Mouse (Mus musculus) lung, embryonic 16.5 days (tissue): ENCODE results near the gene Cenpm. TPM values are rescaled to one million over a fixed set of nuclear protein-coding genes. Genes with fewer than 3 reads are reported as not detected.

Experiments used
- ATAC-seq: fragments of 200-750 bp; cut with Nextera tagmentation; 2 replicates; pipeline ENCODE4 v1.8.0; 2017; ENCODE audit warnings: low read depth, mild to moderate bottlenecking, moderate library complexity
- H3K27ac ChIP-seq: fragments of 300-500 bp; sonication (generic); 2 replicates; pipeline ENCODE4 v1.5.1; 2014; ENCODE audit warnings: mild to moderate bottlenecking, control low read depth, low read length
- H3K27me3 ChIP-seq: fragments of 300-500 bp; sonication (generic); 2 replicates; pipeline ENCODE4 v1.6.1; 2014; ENCODE audit warnings: low read depth, low read length, mixed read lengths; ENCODE audit not compliant: control insufficient read depth, insufficient read depth
- H3K36me3 ChIP-seq: fragments of 300-500 bp; sonication (generic); 2 replicates; pipeline ENCODE4 v1.6.1; 2014; ENCODE audit warnings: low read length; ENCODE audit not compliant: control insufficient read depth, insufficient read depth
- H3K4me1 ChIP-seq: fragments of 300-500 bp; sonication (generic); replicated peaks from 2 replicates; pipeline ENCODE4 v1.6.1; 2014; ENCODE audit warnings: low read length, mixed read lengths; ENCODE audit not compliant: control insufficient read depth, insufficient read depth
- H3K4me2 ChIP-seq: fragments of 300-500 bp; sonication (generic); 2 replicates; pipeline ENCODE4 v1.6.1; 2014; ENCODE audit warnings: low read depth, low read length, control low read depth
- H3K4me3 ChIP-seq: fragments of 300-500 bp; sonication (generic); 2 replicates; pipeline ENCODE4 v1.5.1; 2014; ENCODE audit warnings: mild to moderate bottlenecking, low read length, control low read depth
- H3K9ac ChIP-seq: fragments of 300-500 bp; sonication (generic); 2 replicates; pipeline ENCODE4 v1.6.1; 2014; ENCODE audit warnings: low read length, control low read depth
- H3K9me3 ChIP-seq: fragments of 300-500 bp; sonication (generic); 2 replicates; pipeline ENCODE4 v1.6.1; 2016; ENCODE audit warnings: low read length; ENCODE audit not compliant: control insufficient read depth
- WGBS: fragments of 180-500 bp; shearing (Covaris S2); extraction: QIAGEN DNeasy Blood & Tissue Kit; methylation state at CpG from one replicate; pipeline ENCODE4 v1.1.7; 2014; 5-methylcytosine and 5-hydroxymethylcytosine counted together
- polyA plus RNA-seq: library from polyadenylated mRNA; unstranded; fragments of >200 nt; fragmentation: Nextera tagmentation; extraction: Ambion mirVana; gene quantifications from 2 replicates; pipeline ENCODE4 v1.2.1, GENCODE M21; 2015

Cenpm gene
- polyA plus RNA-seq, 1 experiment from 2014 or later: 65.1 TPM

DNA sequence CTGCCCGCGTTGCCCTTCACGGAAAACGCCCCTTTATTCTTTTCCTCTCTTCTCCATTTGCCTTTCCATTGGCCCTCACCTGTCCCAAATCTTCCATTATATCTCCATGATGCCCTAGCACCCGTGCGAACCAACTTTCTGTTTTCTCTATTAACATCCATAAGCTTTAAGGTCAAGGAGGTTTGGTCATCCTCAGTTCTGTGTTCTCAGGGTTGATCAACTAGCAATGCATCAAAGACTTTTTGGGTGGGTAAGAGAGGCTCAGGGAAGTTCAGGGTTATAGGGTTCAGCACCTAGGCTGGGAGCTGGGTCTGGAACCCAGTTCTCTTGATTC, 30.0 kb upstream of the Cenpm start, which contains the start of gene Sept3:
TSS of gene Sept3 (plus strand) at position 301 of the 334 bp plus-strand sequence.
- Histone ChIP-seq H3K4me1 (peaks cover 10% of the 10 kb centered on the region), H3K36me3 (no peaks in the 10 kb centered on the region), H3K27me3 (peaks cover 42% of the 10 kb centered on the region), H3K4me2 (peak within 1 kb of the TSS; percentile 98), H3K4me3 (peak within 1 kb of the TSS; percentile 59), H3K9ac (peak within 1 kb of the TSS; percentile 60), H3K27ac (no peak within 1 kb of the TSS), H3K9me3 (no peaks in the 10 kb centered on the region)
- 26% methylated on average over 6 of the region's 6 CpGs for WGBS
- no peak for ATAC-seq

DNA sequence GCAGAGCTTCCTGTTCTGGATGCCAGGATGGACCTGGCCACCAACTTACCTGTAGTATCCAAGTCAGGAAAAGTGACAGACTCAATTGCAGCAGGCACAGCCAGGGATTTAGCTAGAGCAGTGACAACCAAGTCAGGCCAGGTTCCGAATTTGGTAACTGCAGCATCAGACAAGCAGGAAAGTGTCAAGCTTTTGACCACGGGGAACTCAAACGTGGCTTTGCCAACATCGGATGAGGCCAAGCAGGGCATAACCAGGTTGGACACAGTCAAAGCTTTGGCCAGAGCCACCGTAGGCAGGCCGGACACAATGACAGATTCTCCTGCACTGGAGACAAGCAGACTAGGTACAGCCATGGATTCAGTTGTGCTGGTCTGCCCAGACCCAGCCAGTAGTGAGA, 27.7 kb upstream of the Cenpm start:
- H3K9ac ChIP-seq: no peak overlapping the region
- H3K9me3 ChIP-seq: no peaks in the 10 kb centered on the region
- H3K36me3 ChIP-seq: no peaks in the 10 kb centered on the region
- 77% methylated on average over 6 of the region's 6 CpGs for WGBS
- H3K4me3 ChIP-seq: no peak overlapping the region
- H3K4me2 ChIP-seq: no peak overlapping the region
- peaks cover 10% of the 10 kb centered on the region for H3K4me1 ChIP-seq
- peaks cover 42% of the 10 kb centered on the region for H3K27me3 ChIP-seq
- no peak overlapping the region for H3K27ac ChIP-seq
- ATAC-seq: no peak

DNA sequence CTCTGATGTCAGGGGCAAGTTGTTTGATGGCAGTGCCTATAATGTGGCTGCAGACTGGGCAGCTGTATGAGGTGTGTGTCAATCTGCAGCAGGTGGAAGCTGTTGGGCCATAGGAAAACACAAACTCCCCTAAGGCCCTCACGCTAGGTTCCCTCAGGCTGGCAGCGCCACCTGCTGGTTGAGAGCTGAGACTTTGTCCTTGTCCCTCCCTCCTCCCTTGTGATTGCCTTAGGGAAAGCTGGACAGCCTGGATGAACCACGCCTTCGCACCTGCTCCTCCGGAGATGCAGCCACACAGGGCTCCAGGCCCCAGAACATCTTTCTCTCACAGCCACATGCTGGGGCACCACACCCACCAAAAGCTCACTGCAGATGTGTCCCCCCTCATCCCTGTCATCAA, 26.7 kb upstream of the Cenpm start:
- Histone ChIP-seq H3K9ac (no peak overlapping the region), H3K9me3 (no peaks in the 10 kb centered on the region), H3K4me2 (no peak overlapping the region), H3K4me1 (peaks cover 10% of the 10 kb centered on the region), H3K36me3 (no peaks in the 10 kb centered on the region), H3K27me3 (peaks cover 42% of the 10 kb centered on the region), H3K27ac (no peak overlapping the region), H3K4me3 (no peak overlapping the region)
- 2% methylated on average over 5 of the region's 5 CpGs for WGBS
- peak; percentile 51; the same call in 1 of the 2 replicates for ATAC-seq

DNA sequence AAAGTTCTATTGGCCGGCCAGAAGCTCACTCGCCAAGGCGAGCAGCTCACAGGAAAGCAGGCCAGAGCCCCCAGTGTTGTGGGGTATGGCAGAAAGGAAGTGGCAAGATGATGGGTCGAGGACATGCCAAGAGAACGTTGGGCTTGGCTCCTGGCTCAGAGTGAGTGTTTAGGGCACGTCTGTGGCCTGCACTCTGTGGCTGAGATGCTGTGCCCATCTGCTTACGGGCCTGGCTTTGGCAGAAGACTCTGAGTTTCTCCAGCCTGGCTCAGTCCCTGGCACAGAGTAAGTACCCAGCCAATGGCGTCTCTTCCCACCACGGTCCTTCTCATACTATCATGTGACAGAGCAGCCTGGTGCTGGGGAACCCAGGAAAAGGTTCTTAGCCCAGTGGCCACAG, 24.2 kb upstream of the Cenpm start:
- H3K9ac ChIP-seq: no peak overlapping the region

DNA sequence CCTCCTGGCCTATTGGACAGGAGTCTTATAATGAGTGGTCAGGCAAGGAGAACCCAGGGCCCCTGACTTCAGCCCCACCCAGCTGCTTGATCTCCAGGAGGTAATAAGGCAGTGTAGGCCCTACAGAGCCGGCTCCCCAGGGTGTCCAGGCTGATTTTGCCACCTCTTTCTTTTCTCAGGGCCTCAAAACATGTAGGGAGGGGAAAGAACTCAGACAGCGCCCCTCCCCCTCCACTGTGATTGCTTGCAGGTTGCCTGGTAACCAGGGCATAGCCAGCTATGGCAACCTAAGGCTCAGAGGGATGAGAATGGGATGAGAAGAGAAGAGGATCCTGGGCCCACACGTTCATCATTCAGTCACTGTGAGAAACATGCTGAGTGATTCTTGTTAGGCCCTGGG, 23.6 kb upstream of the Cenpm start:
- Histone ChIP-seq H3K9me3 (no peaks in the 10 kb centered on the region), H3K4me2 (no peak overlapping the region), H3K36me3 (no peaks in the 10 kb centered on the region), H3K4me1 (no peaks in the 10 kb centered on the region), H3K27ac (no peak overlapping the region), H3K27me3 (peaks cover 14% of the 10 kb centered on the region), H3K4me3 (no peak overlapping the region), H3K9ac (no peak overlapping the region)
- ATAC-seq: no peak
- 10% methylated on average over 3 of the region's 3 CpGs for WGBS

More for the DNA sequence above, 24.2 kb upstream of the Cenpm start:
- H3K9me3 ChIP-seq: no peaks in the 10 kb centered on the region
- no peaks in the 10 kb centered on the region for H3K4me1 ChIP-seq
- WGBS: 78% methylated on average over 9 of the region's 9 CpGs
- ATAC-seq: no peak
- H3K27ac ChIP-seq: no peak overlapping the region
- H3K4me3 ChIP-seq: no peak overlapping the region
- no peaks in the 10 kb centered on the region for H3K36me3 ChIP-seq
- peaks cover 20% of the 10 kb centered on the region for H3K27me3 ChIP-seq
- no peak overlapping the region for H3K4me2 ChIP-seq

DNA sequence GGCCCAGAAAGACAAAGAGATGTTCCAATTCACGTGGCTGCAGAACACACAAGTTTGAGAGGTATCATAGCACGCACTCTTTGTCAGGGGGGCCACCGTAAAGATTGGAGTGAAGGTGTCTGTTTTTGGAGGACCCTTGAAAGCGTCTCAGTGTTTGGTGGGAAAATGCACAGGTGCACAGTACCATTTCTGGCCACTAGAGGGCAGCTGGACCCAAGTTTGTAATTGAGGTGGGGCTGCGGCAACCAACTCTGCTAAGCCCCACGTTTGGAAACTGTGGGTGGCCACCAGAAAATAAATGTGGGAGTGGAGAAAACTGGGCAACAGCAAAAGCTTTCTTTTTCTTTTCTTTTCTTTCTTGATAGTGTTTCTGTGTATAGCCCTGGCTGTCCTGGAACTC, 21.8 kb upstream of the Cenpm start:
- no peaks in the 10 kb centered on the region for H3K9me3 ChIP-seq
- H3K36me3 ChIP-seq: no peaks in the 10 kb centered on the region
- H3K4me3 ChIP-seq: no peak overlapping the region
- no peak overlapping the region for H3K9ac ChIP-seq
- H3K4me2 ChIP-seq: no peak overlapping the region
- H3K4me1 ChIP-seq: no peaks in the 10 kb centered on the region
- H3K27me3 ChIP-seq: peaks cover under 1% of the 10 kb centered on the region
- no peak for ATAC-seq
- 9% methylated on average over 6 of the region's 6 CpGs for WGBS
- no peak overlapping the region for H3K27ac ChIP-seq

DNA sequence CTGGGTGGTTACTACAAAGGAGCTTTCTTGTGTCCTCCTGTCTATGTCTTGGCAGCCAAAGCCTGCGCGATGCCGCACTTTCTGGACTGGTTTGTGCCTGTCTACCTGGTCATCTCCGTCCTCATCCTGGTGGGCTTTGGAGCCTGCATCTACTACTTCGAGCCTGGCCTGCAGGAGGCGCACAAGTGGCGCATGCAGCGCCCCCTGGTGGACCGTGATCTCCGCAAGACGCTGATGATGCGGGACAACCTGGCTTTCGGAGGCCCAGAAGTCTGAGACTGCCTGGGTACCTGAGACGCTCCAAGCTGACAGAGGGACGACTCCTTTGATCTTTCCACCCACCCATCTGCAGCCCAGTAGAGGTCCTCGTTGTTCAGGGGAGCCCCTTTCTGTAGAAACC, 15.0 kb upstream of the Cenpm start:
- Histone ChIP-seq H3K4me2 (no peak overlapping the region), H3K27me3 (no peaks in the 10 kb centered on the region; the same call in 1 of the 2 replicates), H3K36me3 (no peaks in the 10 kb centered on the region), H3K27ac (no peak overlapping the region), H3K4me3 (no peak overlapping the region), H3K9me3 (no peaks in the 10 kb centered on the region), H3K4me1 (no peaks in the 10 kb centered on the region), H3K9ac (no peak overlapping the region)
- WGBS: 10% methylated on average over 16 of the region's 16 CpGs
- no peak for ATAC-seq

DNA sequence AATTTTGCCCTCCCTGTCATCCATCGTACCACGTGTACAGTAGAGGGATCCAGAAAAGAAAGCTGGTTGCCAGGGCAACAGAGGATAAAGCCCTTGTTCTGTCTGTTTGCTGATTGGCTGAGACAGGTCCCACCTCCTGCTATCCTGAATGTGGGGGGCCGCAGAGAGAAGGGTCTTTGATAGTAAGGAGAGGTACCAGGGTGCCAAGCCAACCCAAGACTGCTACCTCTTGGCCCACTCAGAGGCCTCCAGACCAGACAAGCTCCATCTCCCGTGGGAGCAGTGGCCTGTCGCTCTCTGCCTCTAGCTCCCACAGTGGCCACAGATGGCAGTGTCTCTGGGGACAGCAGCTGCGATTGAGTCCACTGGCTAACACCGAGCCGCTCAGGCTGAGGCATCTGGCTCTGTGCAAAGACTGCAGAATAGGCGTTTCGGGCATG, 11.4 kb upstream of the Cenpm start:
- H3K36me3 ChIP-seq: no peaks in the 10 kb centered on the region
- no peaks in the 10 kb centered on the region; the same call in 1 of the 2 replicates for H3K27me3 ChIP-seq
- H3K4me2 ChIP-seq: no peak overlapping the region
- H3K4me1 ChIP-seq: no peaks in the 10 kb centered on the region
- WGBS: 22% methylated on average over 10 of the region's 10 CpGs
- no peak overlapping the region for H3K27ac ChIP-seq
- no peak for ATAC-seq
- H3K9me3 ChIP-seq: no peaks in the 10 kb centered on the region
- no peak overlapping the region for H3K9ac ChIP-seq
- no peak overlapping the region for H3K4me3 ChIP-seq

DNA sequence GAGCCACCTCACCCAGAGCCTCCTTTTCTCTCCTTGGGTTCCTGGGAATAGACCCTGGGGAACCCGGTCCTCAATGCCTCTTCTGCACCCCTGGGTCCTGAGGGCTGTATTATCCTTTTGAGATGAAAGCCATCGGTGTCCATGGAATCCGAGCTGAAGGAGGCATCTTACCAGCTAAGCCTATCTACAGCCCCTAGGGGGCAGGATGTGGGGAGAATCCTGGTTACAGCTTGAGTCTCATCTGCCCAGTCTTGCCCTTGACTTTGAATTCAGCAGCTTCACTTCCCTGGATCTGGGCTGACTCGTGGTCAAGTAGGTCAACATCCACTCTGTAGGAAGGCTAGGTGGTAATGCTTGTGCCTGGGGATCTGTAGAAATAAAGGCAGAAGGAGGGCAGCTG, 10.7 kb upstream of the Cenpm start:
- Histone ChIP-seq H3K4me1 (no peaks in the 10 kb centered on the region), H3K4me3 (no peak overlapping the region), H3K27ac (no peak overlapping the region), H3K36me3 (no peaks in the 10 kb centered on the region), H3K27me3 (no peaks in the 10 kb centered on the region), H3K4me2 (no peak overlapping the region), H3K9me3 (no peaks in the 10 kb centered on the region), H3K9ac (no peak overlapping the region)
- 41% methylated on average over 4 of the region's 4 CpGs for WGBS
- no peak for ATAC-seq

DNA sequence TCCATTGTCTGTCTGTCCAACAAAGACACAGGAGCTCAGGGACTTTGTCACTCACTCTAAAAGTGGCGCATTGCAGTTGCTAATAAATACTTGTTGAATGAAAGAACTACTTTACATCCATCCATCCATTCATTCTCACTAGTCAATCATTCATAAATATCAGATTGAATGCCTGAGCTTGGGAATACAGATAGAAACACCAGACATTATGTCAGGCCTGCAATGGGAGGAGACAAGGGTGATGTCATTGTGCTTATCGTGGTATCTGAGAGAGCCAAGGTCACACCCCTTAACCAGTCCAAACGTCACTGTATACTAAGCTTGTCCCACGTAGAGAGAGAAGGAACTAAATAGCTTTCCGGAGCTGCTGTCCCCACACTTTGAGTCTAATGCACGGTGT, 7.5 kb upstream of the Cenpm start, which contains the start of gene 1500009C09Rik:
TSS of gene 1500009C09Rik (plus strand) at position 301 of the 400 bp plus-strand sequence.
- Histone ChIP-seq H3K4me2 (no peak within 1 kb of the TSS), H3K9me3 (no peaks in the 10 kb centered on the region), H3K4me1 (no peaks in the 10 kb centered on the region), H3K36me3 (no peaks in the 10 kb centered on the region), H3K4me3 (no peak within 1 kb of the TSS), H3K27me3 (no peaks in the 10 kb centered on the region), H3K27ac (no peak within 1 kb of the TSS), H3K9ac (no peak within 1 kb of the TSS)
- no peak for ATAC-seq
- WGBS: 75% methylated on average over 6 of the region's 6 CpGs
